Mouse (Mus musculus) liver, embryonic 15.5 days (tissue): Measurements from ENCODE around the gene Lamp1. TPM values are rescaled to one million over a fixed set of nuclear protein-coding genes. Genes with fewer than 3 reads are reported as not detected.

Source experiments
- ATAC-seq: fragments of 200-750 bp; cut with Nextera tagmentation; 2 replicates; pipeline ENCODE4 v1.8.0; 2017; ENCODE audit warnings: moderate number of reproducible peaks, mild to moderate bottlenecking, moderate library complexity; ENCODE audit not compliant: insufficient read depth
- H3K27ac ChIP-seq: fragments of 300-500 bp; sonication (generic); replicated peaks from 2 replicates; pipeline ENCODE4 v1.5.1; 2015; ENCODE audit warnings: mild to moderate bottlenecking, inconsistent platforms
- H3K27me3 ChIP-seq: fragments of 300-500 bp; sonication (generic); 2 replicates; pipeline ENCODE4 v1.6.1; 2015; ENCODE audit warnings: mild to moderate bottlenecking, inconsistent platforms
- H3K36me3 ChIP-seq: fragments of 300-500 bp; sonication (generic); replicated peaks from 2 replicates; pipeline ENCODE4 v1.6.1; 2015; ENCODE audit warnings: moderate library complexity, mild to moderate bottlenecking, inconsistent platforms
- H3K4me1 ChIP-seq: fragments of 300-500 bp; sonication (generic); replicated peaks from 2 replicates; pipeline ENCODE4 v1.6.1; 2015; ENCODE audit warnings: inconsistent platforms
- H3K4me2 ChIP-seq: fragments of 300-500 bp; sonication (generic); 2 replicates; pipeline ENCODE4 v1.6.1; 2015; ENCODE audit warnings: moderate library complexity, mild to moderate bottlenecking, inconsistent platforms
- H3K4me3 ChIP-seq: fragments of 300-500 bp; sonication (generic); replicated peaks from 2 replicates; pipeline ENCODE4 v1.5.1; 2015; ENCODE audit warnings: mild to moderate bottlenecking, inconsistent platforms
- H3K9ac ChIP-seq: fragments of 300-500 bp; sonication (generic); 2 replicates; pipeline ENCODE4 v1.6.1; 2015; ENCODE audit warnings: moderate library complexity, mild to moderate bottlenecking, inconsistent platforms
- H3K9me3 ChIP-seq: fragments of 300-500 bp; sonication (generic); replicated peaks from 2 replicates; pipeline ENCODE4 v1.6.1; 2016; ENCODE audit warnings: inconsistent platforms
- WGBS: fragments of 180-500 bp; shearing (Covaris S2); methylation state at CpG from one replicate; pipeline ENCODE4 v1.1.7; 2015; ENCODE audit warnings: mixed read lengths; ENCODE audit not compliant: insufficient replicate concordance; 5-methylcytosine and 5-hydroxymethylcytosine counted together
- polyA plus RNA-seq: library from polyadenylated mRNA; unstranded; fragments of >200 nt; fragmentation: Nextera tagmentation; extraction: Ambion mirVana; gene quantifications from 2 replicates; pipeline ENCODE4 v1.2.1, GENCODE M21; 2015

The Lamp1 gene
- polyA plus RNA-seq, 1 experiment from 2014 or later = 200 TPM

- WGBS = 61% methylated on average over 18 of the region's 18 CpGs
- Histone ChIP-seq H3K27ac (no peak overlapping the region), H3K27me3 (no peaks in the 10 kb centered on the region), H3K4me3 (no peak overlapping the region), H3K4me1 (peaks cover 11% of the 10 kb centered on the region), H3K9me3 (no peaks in the 10 kb centered on the region), H3K36me3 (peaks cover 20% of the 10 kb centered on the region), H3K9ac (no peak overlapping the region), H3K4me2 (no peak overlapping the region)
- ATAC-seq = peak; percentile 26
Measured at GRCm38 (mm10) chr8:13180911-13181690, 22.1 kb downstream of the Lamp1 start.

GRCm38 (mm10) chr8:13181691-13181976, 22.7 kb downstream of the Lamp1 start:
- Histone ChIP-seq H3K4me2 (no peak overlapping the region), H3K4me1 (peaks cover 11% of the 10 kb centered on the region), H3K4me3 (no peak overlapping the region), H3K9me3 (no peaks in the 10 kb centered on the region), H3K36me3 (peaks cover 14% of the 10 kb centered on the region), H3K9ac (no peak overlapping the region), H3K27ac (no peak overlapping the region), H3K27me3 (no peaks in the 10 kb centered on the region)
- 10% methylated on average over 2 of the region's 2 CpGs for WGBS
- ATAC-seq = no peak

GRCm38 (mm10) chr8:13186819-13187218, 27.9 kb downstream of the Lamp1 start:
- Histone ChIP-seq H3K9ac (no peak overlapping the region), H3K36me3 (no peaks in the 10 kb centered on the region; the same call in 1 of the 2 replicates), H3K4me3 (no peak overlapping the region), H3K4me1 (peaks cover 3% of the 10 kb centered on the region), H3K27me3 (no peaks in the 10 kb centered on the region), H3K27ac (no peak overlapping the region), H3K9me3 (no peaks in the 10 kb centered on the region), H3K4me2 (no peak overlapping the region)
- 72% methylated on average over 8 of the region's 8 CpGs for WGBS
- no peak for ATAC-seq

- no peak for ATAC-seq
- Histone ChIP-seq H3K9me3 (no peaks in the 10 kb centered on the region), H3K27me3 (no peaks in the 10 kb centered on the region), H3K36me3 (no peaks in the 10 kb centered on the region; the same call in 1 of the 2 replicates), H3K9ac (no peak overlapping the region), H3K27ac (no peak overlapping the region), H3K4me2 (no peak overlapping the region), H3K4me1 (no peaks in the 10 kb centered on the region; the same call in none of the 2 replicates), H3K4me3 (no peak overlapping the region)
- 61% methylated on average over 9 of the region's 9 CpGs for WGBS
Measured at GRCm38 (mm10) chr8:13187229-13187628, 28.3 kb downstream of the Lamp1 start.

GRCm38 (mm10) chr8:13187638-13188037, 28.7 kb downstream of the Lamp1 start:
- Histone ChIP-seq H3K4me3 (no peak overlapping the region), H3K9me3 (no peaks in the 10 kb centered on the region), H3K27ac (no peak overlapping the region), H3K36me3 (no peaks in the 10 kb centered on the region; the same call in 1 of the 2 replicates), H3K27me3 (no peaks in the 10 kb centered on the region), H3K4me1 (no peaks in the 10 kb centered on the region), H3K9ac (no peak overlapping the region), H3K4me2 (no peak overlapping the region)
- no peak for ATAC-seq
- WGBS = 66% methylated on average over 7 of the region's 7 CpGs

GRCm38 (mm10) chr8:13188052-13188555, 29.1 kb downstream of the Lamp1 start:
- H3K9ac ChIP-seq = no peak overlapping the region

GRCm38 (mm10) chr8:13188857-13189256, 29.9 kb downstream of the Lamp1 start:
- Histone ChIP-seq H3K36me3 (no peaks in the 10 kb centered on the region; the same call in 1 of the 2 replicates), H3K9me3 (no peaks in the 10 kb centered on the region), H3K27me3 (no peaks in the 10 kb centered on the region), H3K4me1 (no peaks in the 10 kb centered on the region), H3K27ac (no peak overlapping the region), H3K9ac (no peak overlapping the region), H3K4me3 (no peak overlapping the region), H3K4me2 (no peak overlapping the region)
- 84% methylated on average over 1 of the region's 1 CpGs for WGBS
- no peak for ATAC-seq

More at GRCm38 (mm10) chr8:13188052-13188555, 29.1 kb downstream of the Lamp1 start:
- no peak overlapping the region for H3K4me2 ChIP-seq
- H3K4me3 ChIP-seq = no peak overlapping the region
- no peaks in the 10 kb centered on the region for H3K9me3 ChIP-seq
- 77% methylated on average over 13 of the region's 13 CpGs for WGBS
- no peak for ATAC-seq
- no peak overlapping the region for H3K27ac ChIP-seq
- H3K4me1 ChIP-seq = no peaks in the 10 kb centered on the region
- no peaks in the 10 kb centered on the region; the same call in 1 of the 2 replicates for H3K36me3 ChIP-seq
- H3K27me3 ChIP-seq = no peaks in the 10 kb centered on the region

- Histone ChIP-seq H3K36me3 (no peaks in the 10 kb centered on the region), H3K4me2 (no peak overlapping the region), H3K27me3 (no peaks in the 10 kb centered on the region), H3K4me1 (no peaks in the 10 kb centered on the region), H3K4me3 (no peak overlapping the region), H3K9ac (no peak overlapping the region), H3K27ac (no peak overlapping the region), H3K9me3 (no peaks in the 10 kb centered on the region)
- WGBS = 82% methylated on average over 8 of the region's 8 CpGs
- ATAC-seq = no peak
Measured at GRCm38 (mm10) chr8:13190235-13190634, 31.3 kb downstream of the Lamp1 start.

- H3K9me3 ChIP-seq = no peaks in the 10 kb centered on the region
- H3K4me1 ChIP-seq = peaks cover 7% of the 10 kb centered on the region
- H3K27me3 ChIP-seq = peaks cover 11% of the 10 kb centered on the region
- no peak overlapping the region for H3K9ac ChIP-seq
- no peak overlapping the region for H3K27ac ChIP-seq
- no peak overlapping the region for H3K4me2 ChIP-seq
- no peaks in the 10 kb centered on the region for H3K36me3 ChIP-seq
- WGBS = 59% methylated on average over 10 of the region's 10 CpGs
- no peak overlapping the region for H3K4me3 ChIP-seq
- ATAC-seq = no peak
Measured at GRCm38 (mm10) chr8:13194818-13195217, 35.9 kb downstream of the Lamp1 start.

- no peak for ATAC-seq
- H3K4me2 ChIP-seq = no peak overlapping the region
- H3K36me3 ChIP-seq = no peaks in the 10 kb centered on the region
- no peak overlapping the region for H3K27ac ChIP-seq
- peaks cover 17% of the 10 kb centered on the region for H3K27me3 ChIP-seq
- no peak overlapping the region for H3K9ac ChIP-seq
- H3K4me1 ChIP-seq = peaks cover 20% of the 10 kb centered on the region
- H3K9me3 ChIP-seq = no peaks in the 10 kb centered on the region
- no peak overlapping the region for H3K4me3 ChIP-seq
- 80% methylated on average over 5 of the region's 5 CpGs for WGBS
Measured at GRCm38 (mm10) chr8:13197493-13197892, 38.5 kb downstream of the Lamp1 start.

GRCm38 (mm10) chr8:13199385-13200061, 40.6 kb downstream of the Lamp1 start:
- peaks cover 17% of the 10 kb centered on the region for H3K27me3 ChIP-seq
- no peak for ATAC-seq
- H3K9ac ChIP-seq = peak overlapping the region; percentile 77
- H3K4me3 ChIP-seq = peak overlapping the region; percentile 75
- 37% methylated on average over 14 of the region's 14 CpGs for WGBS
- no peaks in the 10 kb centered on the region for H3K9me3 ChIP-seq
- H3K4me1 ChIP-seq = peaks cover 39% of the 10 kb centered on the region
- H3K27ac ChIP-seq = no peak overlapping the region
- 0 out of 2 replicates have a peak, but pooled peaks cover 4% of the 10 kb centered on the region for H3K36me3 ChIP-seq
- peak overlapping the region; percentile 96 for H3K4me2 ChIP-seq
